ENCODE assay signal across 11 mouse cellular contexts in the genomic region with DNA sequence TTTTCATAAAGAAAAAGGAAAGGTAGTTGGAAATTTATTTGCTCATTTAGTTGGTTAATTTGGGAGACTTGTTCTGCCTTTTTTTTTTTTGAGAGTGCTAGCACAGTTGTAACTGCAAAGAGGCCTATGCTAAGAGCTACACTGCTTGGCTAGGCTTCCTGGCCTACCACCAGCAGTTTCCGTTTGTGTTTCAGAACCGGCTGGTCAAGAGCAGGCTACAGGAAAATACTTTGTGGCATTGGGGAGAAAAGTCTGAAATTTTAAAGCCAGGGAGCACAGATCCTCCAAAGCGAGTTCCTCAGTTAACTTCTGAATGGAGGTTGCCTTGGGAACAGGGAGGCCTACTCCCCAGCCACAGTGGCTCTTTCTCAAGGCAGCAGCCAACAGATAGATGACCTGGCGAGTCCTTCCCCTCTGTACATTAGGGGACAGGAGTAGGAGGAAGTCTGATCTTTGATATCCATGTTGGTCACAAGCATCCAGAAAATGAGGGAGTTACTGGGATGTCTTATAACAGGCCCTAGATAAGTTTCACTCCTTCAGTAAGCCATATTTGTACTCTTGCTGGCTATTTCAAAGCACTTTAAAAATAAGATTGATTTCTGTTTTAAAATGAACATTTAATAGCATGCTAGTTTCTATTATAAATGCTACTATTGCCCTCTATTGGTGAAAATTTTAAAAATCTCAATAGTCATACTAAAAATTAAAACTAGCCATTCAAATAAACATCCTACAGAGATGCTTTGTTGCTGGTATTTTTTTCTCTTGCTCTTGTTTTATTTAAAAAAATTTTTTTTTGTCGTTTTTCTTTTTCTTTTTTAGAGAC. TPM values are rescaled to one million over a fixed set of nuclear protein-coding genes. Genes with fewer than 3 reads are reported as not detected.
A peak's percentile ranks its signal among the peaks of the same experiment; 100 is the strongest.
DNase-seq lines count a peak whose midpoint lies in the region; ATAC-seq and TF ChIP-seq lines count a peak whose summit lies in the region.
"Had no signal": no experiment of that assay in that cellular context is flagged by ENCODE, and none has a peak within 500 bp of the region (broad histone marks: within the 10 kb centered on the region; RNA-seq: fewer than 3 reads in every experiment).

No protein-coding gene starts in this region.

- no peaks in the 10 kb centered on the region for H3K9me3 ChIP-seq in kidney, postnatal 0 days (replicated peaks; ENCODE audit: low read length)
- no peaks in the 10 kb centered on the region for H3K9me3 ChIP-seq in heart, postnatal 0 days (replicated peaks; ENCODE audit: control insufficient read depth, low read length)
- H3K9me3 ChIP-seq: lung, embryonic 15.5 days had no signal

- peaks cover 18% of the 10 kb centered on the region; the same call in 1 of the 2 replicates for H3K36me3 ChIP-seq in kidney, postnatal 0 days (ENCODE audit: insufficient read depth, low read length)
- peaks cover 44% of the 10 kb centered on the region for H3K36me3 ChIP-seq in heart, postnatal 0 days (replicated peaks; ENCODE audit: control insufficient read depth, insufficient read depth, low read length)

- TF ChIP-seq CTCF in kidney, postnatal 0 days (IDR thresholded peaks at IDR 0.05; ENCODE audit: low read depth): peak; percentile 51
- peak; percentile 12; the same call in 1 of the 2 replicates for TF ChIP-seq CTCF in heart, postnatal 0 days (IDR thresholded peaks at IDR 0.05; ENCODE audit: low read depth)

- DNase-seq in kidney, postnatal 0 days (ENCODE audit: low spot score): peak; percentile 72
- DNase-seq in kidney, adult 18-20 months: no peak
- DNase-seq in urinary bladder, postnatal 14 days (ENCODE audit: low spot score): peak; percentile 21
- DNase-seq in urinary bladder, postnatal 25 days (ENCODE audit: low spot score): no peak
- DNase-seq in heart, postnatal 0 days (ENCODE audit: low spot score): no peak
- DNase-seq in thymus, postnatal 0 days (ENCODE audit: low spot score): no peak
- DNase-seq: cerebellum, adult 11 months; thymus, postnatal 14 days had no signal

- no peak overlapping the region for H3K27ac ChIP-seq in kidney, postnatal 0 days
- no peak overlapping the region for H3K27ac ChIP-seq in heart, postnatal 0 days (ENCODE audit: low read depth)
- H3K27ac ChIP-seq: lung, embryonic 15.5 days had no signal

- H3K4me3 ChIP-seq in kidney, postnatal 0 days (replicated peaks; ENCODE audit: low read depth, low read length): no peak overlapping the region
- H3K4me3 ChIP-seq in heart, postnatal 0 days (ENCODE audit: low read depth, low read length): no peak overlapping the region
- H3K4me3 ChIP-seq: lung, embryonic 15.5 days had no signal

- no peaks in the 10 kb centered on the region for H3K27me3 ChIP-seq in kidney, postnatal 0 days (ENCODE audit: insufficient read depth, low read length)
- no peaks in the 10 kb centered on the region for H3K27me3 ChIP-seq in heart, postnatal 0 days (ENCODE audit: control insufficient read depth, insufficient read depth, low read length)
- H3K27me3 ChIP-seq: lung, embryonic 15.5 days had no signal

- WGBS in kidney, postnatal 0 days: 47% methylated on average over 5 of the region's 5 CpGs
- WGBS in heart, postnatal 0 days: 47% methylated on average over 5 of the region's 5 CpGs

- H3K4me1 ChIP-seq in kidney, postnatal 0 days (replicated peaks; ENCODE audit: insufficient read depth, low read length): no peaks in the 10 kb centered on the region
- no peaks in the 10 kb centered on the region for H3K4me1 ChIP-seq in heart, postnatal 0 days (ENCODE audit: control insufficient read depth, insufficient read depth)

- no peak overlapping the region for H3K9ac ChIP-seq in kidney, postnatal 0 days (ENCODE audit: low read depth, low read length)
- H3K9ac ChIP-seq in heart, postnatal 0 days (replicated peaks; ENCODE audit: low read depth, low read length): no peak overlapping the region
- H3K9ac ChIP-seq: lung, embryonic 15.5 days had no signal

- no peak for TF ChIP-seq EP300 in heart, postnatal 0 days (IDR thresholded peaks at IDR 0.05; ENCODE audit: low read depth)

- H3K4me2 ChIP-seq in kidney, postnatal 0 days (ENCODE audit: low read length): no peak overlapping the region
- H3K4me2 ChIP-seq in heart, postnatal 0 days (ENCODE audit: low read depth, low read length): no peak overlapping the region
- H3K4me2 ChIP-seq: lung, embryonic 15.5 days had no signal

- ATAC-seq in kidney, postnatal 0 days (replicated peaks; ENCODE audit: low FRiP score, low read depth): no peak
- ATAC-seq in heart, postnatal 0 days (ENCODE audit: insufficient read depth, low read depth): no peak
- no peak for ATAC-seq in frontal cortex, adult (ENCODE audit: low TSS enrichment)
- ATAC-seq: forebrain, embryonic 16.5 days had no signal

RNA-seq across cellular contexts. Expression of a gene that starts 38.1 kb away (rescaled TPM):
- polyA plus RNA-seq in kidney, postnatal 0 days (2015; fragmentation: Nextera tagmentation; extraction: Ambion mirVana): 43.3 and 44.0 TPM in 2 replicates
- 128 and 143 TPM in 2 replicates for total RNA-seq in heart, postnatal 0 days (2014; rRNA removed; ENCODE audit: low replicate concordance)
- 40.2 and 42.4 TPM in 2 replicates for polyA plus RNA-seq in heart, postnatal 0 days (2015; fragmentation: Nextera tagmentation; extraction: Ambion mirVana)
- polyA plus RNA-seq in thymus, postnatal 0 days (2015; fragmentation: Nextera tagmentation; extraction: Ambion mirVana): 33.6 and 33.7 TPM in 2 replicates

Comparison
In these comparisons a context has a peak if more than half of its experiments do, and no peak if none do; other contexts are left out.
1. DNase-seq: peak in kidney, postnatal 0 days (single experiment) and urinary bladder, postnatal 14 days (single experiment); none in kidney, adult 18-20 months (single experiment), urinary bladder, postnatal 25 days (single experiment), heart, postnatal 0 days (single experiment) and thymus, postnatal 0 days (single experiment).